16 mouse cellular contexts compared by ENCODE assay signal in genomic region chr6:120550173-120550572, GRCm38 (mm10). TPM values are rescaled to one million over a fixed set of nuclear protein-coding genes. Genes with fewer than 3 reads are reported as not detected.
DNase-seq lines count a peak whose midpoint lies in the region; ATAC-seq and TF ChIP-seq lines count a peak whose summit lies in the region.
"Had no signal": no experiment of that assay in that cellular context is flagged by ENCODE, and none has a peak within 500 bp of the region (broad histone marks: within the 10 kb centered on the region; RNA-seq: fewer than 3 reads in every experiment).

No protein-coding gene starts in this region.

- no peak overlapping the region for H3K4me3 ChIP-seq in hindbrain, embryonic 10.5 days
- H3K4me3 ChIP-seq in hindbrain, embryonic 16.5 days (ENCODE audit: low read length) = no peak overlapping the region
- H3K4me3 ChIP-seq in embryonic facial prominence, embryonic 10.5 days = no peak overlapping the region
- no peak overlapping the region for H3K4me3 ChIP-seq in hindbrain, postnatal 0 days (ENCODE audit: low read length)
- no peak overlapping the region for H3K4me3 ChIP-seq in neural tube, embryonic 11.5 days (ENCODE audit: low read depth, low read length)
- H3K4me3 ChIP-seq: embryonic facial prominence, embryonic 13.5 days; liver, embryonic 13.5 days had no signal

- no peaks in the 10 kb centered on the region for H3K27me3 ChIP-seq in hindbrain, embryonic 10.5 days (ENCODE audit: insufficient read depth, poor library complexity, severe bottlenecking)
- H3K27me3 ChIP-seq in hindbrain, embryonic 16.5 days (replicated peaks; ENCODE audit: control insufficient read depth, insufficient read depth, low read length) = no peaks in the 10 kb centered on the region
- H3K27me3 ChIP-seq in embryonic facial prominence, embryonic 10.5 days (replicated peaks; ENCODE audit: low read depth, poor library complexity, severe bottlenecking) = no peaks in the 10 kb centered on the region
- no peaks in the 10 kb centered on the region for H3K27me3 ChIP-seq in hindbrain, postnatal 0 days (ENCODE audit: insufficient read depth, low read length)
- no peaks in the 10 kb centered on the region for H3K27me3 ChIP-seq in neural tube, embryonic 11.5 days (ENCODE audit: control insufficient read depth, insufficient read depth, low read length)
- H3K27me3 ChIP-seq: embryonic facial prominence, embryonic 13.5 days; liver, embryonic 13.5 days had no signal

- DNase-seq in hindbrain, embryonic 10.5 days (ENCODE audit: low spot score) = peak; percentile 76
- peak; percentile 40 for DNase-seq in embryonic facial prominence, embryonic 10.5 days (ENCODE audit: low spot score)
- peak; percentile 35 for DNase-seq in hindbrain, postnatal 0 days (ENCODE audit: low spot score)
- DNase-seq in neural tube, embryonic 11.5 days (ENCODE audit: low spot score) = peak; percentile 41
- DNase-seq in spleen, postnatal 10 days (ENCODE audit: low spot score in 2 of 2) = no peak
- no peak for DNase-seq in thymus, postnatal 36 days
- DNase-seq: adrenal gland, adult 2 months; kidney, adult 9 months; liver, embryonic 13.5 days; spleen, adult 18-20 months had no signal

- 1% methylated on average over 2 of the region's 2 CpGs for WGBS in hindbrain, embryonic 10.5 days
- WGBS in hindbrain, embryonic 16.5 days = 5% methylated on average over 2 of the region's 2 CpGs
- WGBS in embryonic facial prominence, embryonic 10.5 days = 12% methylated on average over 2 of the region's 2 CpGs
- WGBS in hindbrain, postnatal 0 days = 12% methylated on average over 2 of the region's 2 CpGs
- WGBS in neural tube, embryonic 11.5 days = 17% methylated on average over 2 of the region's 2 CpGs

- H3K27ac ChIP-seq in hindbrain, embryonic 10.5 days = peak overlapping the region; percentile 85
- no peak overlapping the region for H3K27ac ChIP-seq in hindbrain, embryonic 16.5 days (ENCODE audit: low read depth, low read length)
- peak overlapping the region; percentile 66 for H3K27ac ChIP-seq in embryonic facial prominence, embryonic 10.5 days (replicated peaks)
- no peak overlapping the region for H3K27ac ChIP-seq in hindbrain, postnatal 0 days
- 0 out of 2 replicates have a peak overlapping the region, but pooled peaks have one; percentile 14 for H3K27ac ChIP-seq in neural tube, embryonic 11.5 days (ENCODE audit: low read depth, low read length)
- H3K27ac ChIP-seq: embryonic facial prominence, embryonic 13.5 days; liver, embryonic 13.5 days; macrophage had no signal

- no peak overlapping the region for H3K4me2 ChIP-seq in hindbrain, embryonic 16.5 days (ENCODE audit: low read length)
- H3K4me2 ChIP-seq in hindbrain, postnatal 0 days (ENCODE audit: low read depth, low read length) = no peak overlapping the region
- no peak overlapping the region for H3K4me2 ChIP-seq in neural tube, embryonic 11.5 days (ENCODE audit: low read depth)
- H3K4me2 ChIP-seq: embryonic facial prominence, embryonic 13.5 days; liver, embryonic 13.5 days had no signal

- ATAC-seq in hindbrain, embryonic 16.5 days = no peak
- ATAC-seq in hindbrain, postnatal 0 days = peak; percentile 64; the same call in 1 of the 2 replicates
- ATAC-seq in neural tube, embryonic 11.5 days (ENCODE audit: insufficient read depth, low FRiP score, low TSS enrichment) = no peak; the same call in 1 of the 2 replicates
- ATAC-seq in megakaryocyte progenitor cell, adult 5-6 weeks (replicated peaks; ENCODE audit: poor library complexity) = no peak

- H3K9ac ChIP-seq in hindbrain, embryonic 16.5 days (ENCODE audit: low read depth, low read length) = no peak overlapping the region
- no peak overlapping the region for H3K9ac ChIP-seq in hindbrain, postnatal 0 days (replicated peaks; ENCODE audit: low read length)
- H3K9ac ChIP-seq in neural tube, embryonic 11.5 days (ENCODE audit: low read length) = no peak overlapping the region
- H3K9ac ChIP-seq: embryonic facial prominence, embryonic 13.5 days; liver, embryonic 13.5 days had no signal

- no peak for TF ChIP-seq CTCF in hindbrain, postnatal 0 days (IDR thresholded peaks at IDR 0.05; ENCODE audit: low read depth)

- no peaks in the 10 kb centered on the region for H3K36me3 ChIP-seq in hindbrain, embryonic 10.5 days
- H3K36me3 ChIP-seq in hindbrain, embryonic 16.5 days (ENCODE audit: control insufficient read depth, insufficient read depth, low read length) = no peaks in the 10 kb centered on the region
- H3K36me3 ChIP-seq in embryonic facial prominence, embryonic 10.5 days (replicated peaks) = no peaks in the 10 kb centered on the region
- H3K36me3 ChIP-seq in hindbrain, postnatal 0 days (ENCODE audit: insufficient read depth, low read length) = no peaks in the 10 kb centered on the region
- H3K36me3 ChIP-seq in neural tube, embryonic 11.5 days (ENCODE audit: control insufficient read depth, insufficient read depth, low read length) = no peaks in the 10 kb centered on the region
- H3K36me3 ChIP-seq: embryonic facial prominence, embryonic 13.5 days; liver, embryonic 13.5 days had no signal

- no peaks in the 10 kb centered on the region for H3K9me3 ChIP-seq in hindbrain, embryonic 10.5 days
- H3K9me3 ChIP-seq in hindbrain, embryonic 16.5 days (ENCODE audit: control insufficient read depth, low read length) = no peaks in the 10 kb centered on the region
- no peaks in the 10 kb centered on the region for H3K9me3 ChIP-seq in embryonic facial prominence, embryonic 10.5 days
- no peaks in the 10 kb centered on the region for H3K9me3 ChIP-seq in hindbrain, postnatal 0 days (ENCODE audit: low read length)
- H3K9me3 ChIP-seq in neural tube, embryonic 11.5 days (ENCODE audit: control insufficient read depth, low read length) = no peaks in the 10 kb centered on the region
- H3K9me3 ChIP-seq: embryonic facial prominence, embryonic 13.5 days; liver, embryonic 13.5 days had no signal

- peaks cover 44% of the 10 kb centered on the region for H3K4me1 ChIP-seq in hindbrain, embryonic 10.5 days (replicated peaks)
- peaks cover 6% of the 10 kb centered on the region; the same call in 1 of the 2 replicates for H3K4me1 ChIP-seq in hindbrain, embryonic 16.5 days (ENCODE audit: control insufficient read depth, insufficient read depth, low read depth, low read length)
- H3K4me1 ChIP-seq in embryonic facial prominence, embryonic 10.5 days = peaks cover 28% of the 10 kb centered on the region
- no peaks in the 10 kb centered on the region for H3K4me1 ChIP-seq in hindbrain, postnatal 0 days (ENCODE audit: insufficient read depth, low read length)
- no peaks in the 10 kb centered on the region; the same call in 1 of the 2 replicates for H3K4me1 ChIP-seq in neural tube, embryonic 11.5 days (ENCODE audit: control insufficient read depth, insufficient read depth, low read length)

RNA-seq across cellular contexts. Expression of gene Hdhd5, which starts 19.1 kb away (rescaled TPM):
- 21.3 and 22.2 TPM in 2 replicates for polyA plus RNA-seq in hindbrain, embryonic 10.5 days (2016; fragmentation: Nextera tagmentation; extraction: Ambion mirVana)
- 16.1 and 16.6 TPM in 2 replicates for polyA plus RNA-seq in hindbrain, embryonic 16.5 days (2015; fragmentation: Nextera tagmentation; extraction: Ambion mirVana)
- 22.9 and 24.0 TPM in 2 replicates for polyA plus RNA-seq in embryonic facial prominence, embryonic 10.5 days (2016; fragmentation: Nextera tagmentation; extraction: Ambion mirVana)
- total RNA-seq in hindbrain, postnatal 0 days (2014; rRNA removed) = 38.2 and 38.9 TPM in 2 replicates
- 19.1 and 19.8 TPM in 2 replicates for polyA plus RNA-seq in hindbrain, postnatal 0 days (2015; fragmentation: Nextera tagmentation; extraction: Ambion mirVana)
- polyA plus RNA-seq in neural tube, embryonic 11.5 days (2014; fragmentation: Nextera tagmentation; extraction: Ambion mirVana) = 15.7 and 16.8 TPM in 2 replicates
- 4.3 TPM in 2 replicates for total RNA-seq in megakaryocyte progenitor cell, adult 5-6 weeks (2015)
- 4.7 and 7.6 TPM in 2 replicates for total RNA-seq in megakaryocyte progenitor cell, adult 5-6 weeks (2017)

RNA-seq across cellular contexts. Expression of gene Tmem121b, which starts 56.6 kb away (rescaled TPM):
- 0.52 and 1.1 TPM in 2 replicates for polyA plus RNA-seq in hindbrain, embryonic 10.5 days (2016; fragmentation: Nextera tagmentation; extraction: Ambion mirVana)
- 2.6 and 2.7 TPM in 2 replicates for polyA plus RNA-seq in hindbrain, embryonic 16.5 days (2015; fragmentation: Nextera tagmentation; extraction: Ambion mirVana)
- polyA plus RNA-seq in embryonic facial prominence, embryonic 10.5 days (2016; fragmentation: Nextera tagmentation; extraction: Ambion mirVana) = 0.18 and 0.25 TPM in 2 replicates
- total RNA-seq in hindbrain, postnatal 0 days (2014; rRNA removed) = 25.9 and 31.9 TPM in 2 replicates
- polyA plus RNA-seq in hindbrain, postnatal 0 days (2015; fragmentation: Nextera tagmentation; extraction: Ambion mirVana) = 2.3 and 2.5 TPM in 2 replicates
- 0.85 and 0.92 TPM in 2 replicates for polyA plus RNA-seq in neural tube, embryonic 11.5 days (2014; fragmentation: Nextera tagmentation; extraction: Ambion mirVana)
- total RNA-seq in megakaryocyte progenitor cell, adult 5-6 weeks (2015) = 0.10 TPM in 1 of 2 replicates, not detected in the other
- 0.08 TPM in 1 of 2 replicates, not detected in the other for total RNA-seq in megakaryocyte progenitor cell, adult 5-6 weeks (2017)
- total RNA-seq: neutrophil, adult 5-6 weeks had no signal
- polyA plus RNA-seq: heart, postnatal 0 days; liver, embryonic 13.5 days; macrophage had no signal

Comparison
In these comparisons a context has a peak if more than half of its experiments do, and no peak if none do; other contexts are left out.
1. H3K27ac ChIP-seq: peak in hindbrain, embryonic 10.5 days (single experiment), embryonic facial prominence, embryonic 10.5 days (single experiment) and neural tube, embryonic 11.5 days (single experiment); none in hindbrain, embryonic 16.5 days (single experiment) and hindbrain, postnatal 0 days (single experiment).
2. DNase-seq: peak in hindbrain, embryonic 10.5 days (single experiment), embryonic facial prominence, embryonic 10.5 days (single experiment), hindbrain, postnatal 0 days (single experiment) and neural tube, embryonic 11.5 days (single experiment); none in spleen, postnatal 10 days (0 of 2) and thymus, postnatal 36 days (0 of 2).